Mouse (Mus musculus) mouse embryonic stem cell (cell line): ENCODE measurements around the gene Prr5l.

Experiments used
- in situ Hi-C, 2 experiments: fragments of 300-500 bp; cut with MboI; formaldehyde crosslinking; loops; 1 replicate in 1 of 2; 3 replicates in 1 of 2; pipeline ENCODE4 v1.14.3; 2019 to 2020; ENCODE audit warnings: low sequenced_read_pairs in 2 of 2, low pct_unique_long_range_greater_than_20kb in 1 of 2, mixed read lengths in 1 of 2; ENCODE audit not compliant: unreplicated experiment in 1 of 2

The Prr5l gene

GRCm38 (mm10) chr2:101882998-101883397, at the start of gene Prr5l:
Prr5l (minus strand) TSS chr2:101883027.
- in situ Hi-C loops = no loop called here

- in situ Hi-C loops = no loop called here
These were observed 49.5 kb upstream of the Prr5l start for GRCm38 (mm10) chr2:101932169-101932936.

- in situ Hi-C loops = no loop called here
These were observed 42.9 kb upstream of the Prr5l start for GRCm38 (mm10) chr2:101925591-101926188.

GRCm38 (mm10) chr2:101925183-101925582, 42.4 kb upstream of the Prr5l start:
- in situ Hi-C loops = no loop called here

GRCm38 (mm10) chr2:101923181-101923580, 40.4 kb upstream of the Prr5l start:
- in situ Hi-C loops = no loop called here

- in situ Hi-C loops = no loop called here
These were observed 39.5 kb upstream of the Prr5l start for GRCm38 (mm10) chr2:101922302-101922701.

- in situ Hi-C loops = no loop called here
These were observed 37.3 kb upstream of the Prr5l start for GRCm38 (mm10) chr2:101920136-101920554.

- in situ Hi-C loops = no loop called here
These were observed 35.7 kb upstream of the Prr5l start for GRCm38 (mm10) chr2:101918518-101918917.

- in situ Hi-C loops = loop anchor here (5.0 to 10.0 kb wide), 2 partner anchors 543 to 545 kb away; partner anchors contain the start of gene Fjx1 (in 2 of the 2)
These were observed 26.7 kb upstream of the Prr5l start for GRCm38 (mm10) chr2:101909326-101910080.

- in situ Hi-C loops = loop anchor here (5.0 to 10.0 kb wide), 2 partner anchors 544 to 546 kb away; partner anchors contain the start of gene Fjx1 (in 2 of the 2)
These were observed 25.9 kb upstream of the Prr5l start for GRCm38 (mm10) chr2:101908773-101909172.

- in situ Hi-C loops = loop anchor here (5.0 to 10.0 kb wide), 2 partner anchors 545 to 547 kb away; partner anchors contain the start of gene Fjx1 (in 2 of the 2)
These were observed 24.7 kb upstream of the Prr5l start for GRCm38 (mm10) chr2:101907386-101908022.

- in situ Hi-C loops = loop anchor here (5.0 to 10.0 kb wide), 2 partner anchors 546 to 548 kb away; partner anchors contain the start of gene Fjx1 (in 2 of the 2)
These were observed 23.5 kb upstream of the Prr5l start for GRCm38 (mm10) chr2:101906379-101906690.

GRCm38 (mm10) chr2:101905534-101906378, 22.9 kb upstream of the Prr5l start:
- in situ Hi-C loops = loop anchor here (5.0 to 10.0 kb wide), 2 partner anchors 547 to 549 kb away; partner anchors contain the start of gene Fjx1 (in 2 of the 2)

- in situ Hi-C loops = loop anchor here in 1 of 2 experiments (10.0 kb wide), 1 partner anchor 553 kb away; the partner anchor contains the start of gene Fjx1
These were observed 19.4 kb upstream of the Prr5l start for GRCm38 (mm10) chr2:101902196-101902595.

- in situ Hi-C loops = no loop called here
These were observed 13.8 kb upstream of the Prr5l start for GRCm38 (mm10) chr2:101896425-101897204.

GRCm38 (mm10) chr2:101894126-101894525, 11.3 kb upstream of the Prr5l start:
- in situ Hi-C loops = no loop called here

GRCm38 (mm10) chr2:101891143-101891542, 8.3 kb upstream of the Prr5l start:
- in situ Hi-C loops = no loop called here
